Mouse (Mus musculus): Measurements from ENCODE around the gene Mex3d. TPM values are rescaled to one million over a fixed set of nuclear protein-coding genes. Genes with fewer than 3 reads are reported as not detected.

The Mex3d gene
- polyA plus RNA-seq, 1 experiment = 596 TPM

- Histone ChIP-seq H3K4me3 (ENCODE audit: control insufficient read depth, low read depth, low read length) (no peak overlapping the region), H3K27ac (ENCODE audit: control insufficient read depth, insufficient read depth, low read depth, low read length) (no peak overlapping the region), H3K4me1 (ENCODE audit: control insufficient read depth, insufficient read depth, low read length) (peaks cover 11% of the 10 kb centered on the region), H3K27me3 (ENCODE audit: control insufficient read depth, insufficient read depth, low read length) (no peaks in the 10 kb centered on the region), H3K36me3 (ENCODE audit: control insufficient read depth, insufficient read depth, low read length) (no peaks in the 10 kb centered on the region)
- TF ChIP-seq POLR2A (IDR thresholded peaks at IDR 0.05; ENCODE audit: control insufficient read depth, low read depth, low read length) = no peak
- no peak for TF ChIP-seq CTCF (IDR thresholded peaks at IDR 0.05; ENCODE audit: control insufficient read depth, insufficient read depth, insufficient replicate concordance, low read depth, low read length)
Observed at GRCm38 (mm10) chr10:80367954-80368353, 19.5 kb downstream of the Mex3d start.

- no peaks in the 10 kb centered on the region for H3K36me3 ChIP-seq (ENCODE audit: control insufficient read depth, insufficient read depth, low read length)
- H3K4me3 ChIP-seq (ENCODE audit: control insufficient read depth, low read depth, low read length) = no peak overlapping the region
- H3K4me1 ChIP-seq (ENCODE audit: control insufficient read depth, insufficient read depth, low read length) = peaks cover 2% of the 10 kb centered on the region; the same call in 1 of the 2 replicates
- TF ChIP-seq POLR2A (IDR thresholded peaks at IDR 0.05; ENCODE audit: control insufficient read depth, low read depth, low read length) = no peak
- TF ChIP-seq CTCF (IDR thresholded peaks at IDR 0.05; ENCODE audit: control insufficient read depth, insufficient read depth, insufficient replicate concordance, low read depth, low read length) = no peak
- H3K27ac ChIP-seq (ENCODE audit: control insufficient read depth, insufficient read depth, low read depth, low read length) = no peak overlapping the region
- H3K27me3 ChIP-seq (ENCODE audit: control insufficient read depth, insufficient read depth, low read length) = no peaks in the 10 kb centered on the region
Observed at GRCm38 (mm10) chr10:80365736-80366135, 21.7 kb downstream of the Mex3d start.

GRCm38 (mm10) chr10:80363734-80364133 is 23.7 kb downstream of the Mex3d start:
- Histone ChIP-seq H3K4me1 (ENCODE audit: control insufficient read depth, insufficient read depth, low read length) (peaks cover under 1% of the 10 kb centered on the region), H3K27ac (ENCODE audit: control insufficient read depth, insufficient read depth, low read depth, low read length) (no peak overlapping the region), H3K36me3 (ENCODE audit: control insufficient read depth, insufficient read depth, low read length) (no peaks in the 10 kb centered on the region), H3K27me3 (ENCODE audit: control insufficient read depth, insufficient read depth, low read length) (no peaks in the 10 kb centered on the region), H3K4me3 (ENCODE audit: control insufficient read depth, low read depth, low read length) (no peak overlapping the region)
- no peak for TF ChIP-seq POLR2A (IDR thresholded peaks at IDR 0.05; ENCODE audit: control insufficient read depth, low read depth, low read length)
- no peak for TF ChIP-seq CTCF (IDR thresholded peaks at IDR 0.05; ENCODE audit: control insufficient read depth, insufficient read depth, insufficient replicate concordance, low read depth, low read length)

DNA sequence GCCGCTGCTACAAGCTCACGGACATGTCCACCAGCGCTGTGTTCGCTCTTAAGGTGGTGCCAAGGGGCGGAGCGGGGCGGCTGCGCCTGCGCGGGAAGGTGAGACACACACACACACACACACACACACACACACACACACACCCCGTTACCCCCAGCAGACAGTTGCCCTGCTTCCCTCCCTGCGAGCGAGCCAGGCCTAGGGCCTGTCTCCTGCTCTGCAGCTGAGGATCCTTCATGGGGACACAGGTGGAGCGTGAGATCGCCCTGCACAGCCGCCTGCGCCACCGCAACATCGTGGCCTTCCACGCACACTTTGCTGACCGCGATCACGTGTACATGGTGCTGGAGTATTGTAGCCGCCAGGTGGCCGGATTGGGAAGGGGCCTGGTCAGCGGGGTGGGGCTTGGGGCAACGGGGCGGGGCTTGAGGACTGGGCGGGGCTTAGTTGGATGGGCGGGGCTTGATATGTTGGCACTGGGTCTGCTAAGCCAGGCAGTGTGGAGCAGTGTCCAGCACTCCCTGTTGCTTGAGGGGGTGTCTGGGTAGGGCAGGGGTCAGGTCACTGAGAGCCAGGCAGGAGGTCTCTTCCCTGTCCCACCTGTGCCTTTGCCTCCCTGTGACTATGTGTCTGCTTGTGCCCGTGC is 29.3 kb downstream of the Mex3d start:
- no peaks in the 10 kb centered on the region for H3K36me3 ChIP-seq (ENCODE audit: control insufficient read depth, insufficient read depth, low read length)
- peak overlapping the region; percentile 30 for H3K4me3 ChIP-seq (ENCODE audit: control insufficient read depth, low read depth, low read length)
- peaks cover 2% of the 10 kb centered on the region; the same call in 1 of the 2 replicates for H3K27me3 ChIP-seq (ENCODE audit: control insufficient read depth, insufficient read depth, low read length)
- TF ChIP-seq POLR2A (IDR thresholded peaks at IDR 0.05; ENCODE audit: control insufficient read depth, low read depth, low read length) (no peak), CTCF (IDR thresholded peaks at IDR 0.05; ENCODE audit: control insufficient read depth, insufficient read depth, insufficient replicate concordance, low read depth, low read length) (no peak)
- no peak overlapping the region for H3K27ac ChIP-seq (ENCODE audit: control insufficient read depth, insufficient read depth, low read depth, low read length)
- H3K4me1 ChIP-seq (ENCODE audit: control insufficient read depth, insufficient read depth, low read length) = peaks cover 19% of the 10 kb centered on the region

DNA sequence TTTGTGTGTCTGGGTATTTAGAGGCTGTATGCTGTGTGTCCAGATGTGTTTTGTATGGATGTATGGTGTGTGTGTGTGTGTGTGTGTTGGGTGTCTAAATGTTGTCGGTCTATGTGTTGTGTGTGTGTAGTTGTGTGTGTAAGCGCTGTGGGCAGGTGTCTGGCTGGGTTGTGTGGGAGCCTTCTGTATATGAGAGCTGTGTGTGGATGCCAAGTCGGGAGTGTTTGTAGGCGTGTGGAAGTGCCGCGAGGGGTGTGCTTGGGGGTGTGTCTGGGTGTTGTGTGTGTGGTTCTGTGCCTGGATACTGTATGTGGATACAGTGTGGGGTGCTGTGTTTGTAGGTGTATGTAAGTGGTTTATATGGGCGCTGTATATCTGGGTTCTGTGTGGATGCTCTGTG is 30.1 kb downstream of the Mex3d start:
- Histone ChIP-seq H3K36me3 (ENCODE audit: control insufficient read depth, insufficient read depth, low read length) (no peaks in the 10 kb centered on the region), H3K27ac (ENCODE audit: control insufficient read depth, insufficient read depth, low read depth, low read length) (no peak overlapping the region), H3K27me3 (ENCODE audit: control insufficient read depth, insufficient read depth, low read length) (peaks cover 2% of the 10 kb centered on the region; the same call in 1 of the 2 replicates), H3K4me1 (ENCODE audit: control insufficient read depth, insufficient read depth, low read length) (peaks cover 19% of the 10 kb centered on the region), H3K4me3 (ENCODE audit: control insufficient read depth, low read depth, low read length) (no peak overlapping the region)
- TF ChIP-seq POLR2A (IDR thresholded peaks at IDR 0.05; ENCODE audit: control insufficient read depth, low read depth, low read length) (no peak), CTCF (IDR thresholded peaks at IDR 0.05; ENCODE audit: control insufficient read depth, insufficient read depth, insufficient replicate concordance, low read depth, low read length) (no peak)

DNA sequence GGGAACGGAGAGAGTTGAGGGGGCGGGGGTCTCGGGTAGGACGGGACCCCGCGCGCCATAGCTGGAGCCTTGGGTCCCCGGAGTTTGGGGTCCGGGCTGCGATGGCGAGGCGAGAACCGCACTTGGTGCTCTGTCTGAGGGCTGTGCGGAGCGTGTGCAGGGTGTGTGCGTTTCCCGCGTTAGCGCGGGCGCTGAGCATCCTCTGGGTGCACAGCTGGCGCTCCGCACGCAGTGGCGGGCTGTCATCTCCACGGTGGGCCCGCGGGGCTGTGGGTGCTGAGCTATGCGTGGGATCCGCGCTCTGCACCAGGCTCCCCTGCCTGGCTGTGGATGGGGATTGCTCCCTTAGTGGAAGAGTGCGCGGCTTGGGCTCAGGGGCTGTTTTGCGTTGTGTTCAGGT is 30.7 kb downstream of the Mex3d start:
- peaks cover 19% of the 10 kb centered on the region for H3K4me1 ChIP-seq (ENCODE audit: control insufficient read depth, insufficient read depth, low read length)
- peaks cover 2% of the 10 kb centered on the region; the same call in 1 of the 2 replicates for H3K27me3 ChIP-seq (ENCODE audit: control insufficient read depth, insufficient read depth, low read length)
- no peaks in the 10 kb centered on the region for H3K36me3 ChIP-seq (ENCODE audit: control insufficient read depth, insufficient read depth, low read length)
- peak overlapping the region; percentile 54 for H3K4me3 ChIP-seq (ENCODE audit: control insufficient read depth, low read depth, low read length)
- no peak for TF ChIP-seq POLR2A (IDR thresholded peaks at IDR 0.05; ENCODE audit: control insufficient read depth, low read depth, low read length)
- TF ChIP-seq CTCF (IDR thresholded peaks at IDR 0.05; ENCODE audit: control insufficient read depth, insufficient read depth, insufficient replicate concordance, low read depth, low read length) = no peak
- H3K27ac ChIP-seq (ENCODE audit: control insufficient read depth, insufficient read depth, low read depth, low read length) = no peak overlapping the region

DNA sequence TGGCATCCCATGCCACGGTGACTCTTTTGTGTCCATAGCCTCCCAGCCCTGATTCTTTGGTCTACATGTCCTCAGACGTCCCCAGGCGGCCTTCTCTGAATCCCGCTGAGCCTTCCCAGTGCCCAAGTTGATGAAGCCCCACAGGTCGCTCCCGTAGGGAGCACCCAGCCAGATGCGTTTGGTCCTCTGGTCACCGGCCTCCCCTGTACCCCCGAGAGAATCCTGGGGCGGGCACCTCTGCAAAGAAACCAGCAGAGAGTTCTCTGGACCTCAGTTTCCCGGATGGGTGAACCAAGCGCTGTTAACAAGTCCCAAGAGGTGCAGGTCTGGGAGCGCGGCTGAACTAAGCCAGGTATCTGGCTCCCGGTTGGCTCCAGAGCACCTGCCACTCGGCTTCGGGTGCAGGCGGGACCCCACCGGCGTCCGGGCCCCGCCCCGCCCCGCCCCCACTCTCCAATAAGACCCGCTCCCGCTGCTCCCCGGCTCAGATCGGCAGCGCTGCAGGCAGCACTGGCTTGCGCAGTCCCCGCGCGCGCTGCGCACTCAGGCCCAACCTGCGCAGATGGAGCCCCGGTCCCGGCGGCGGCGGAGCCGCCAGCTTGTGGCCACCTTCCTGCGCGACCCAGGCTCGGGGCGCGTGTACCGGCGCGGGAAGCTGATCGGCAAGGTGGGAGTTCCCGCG is 31.3 kb downstream of the Mex3d start, which contains the start of gene Plk5:
Gene Plk5, plus strand, starts transcription at position 459 of the 682 bp plus-strand sequence.
- Histone ChIP-seq H3K27ac (ENCODE audit: control insufficient read depth, insufficient read depth, low read depth, low read length) (no peak within 1 kb of the TSS), H3K4me1 (ENCODE audit: control insufficient read depth, insufficient read depth, low read length) (peaks cover 19% of the 10 kb centered on the region), H3K27me3 (ENCODE audit: control insufficient read depth, insufficient read depth, low read length) (peaks cover 2% of the 10 kb centered on the region; the same call in 1 of the 2 replicates), H3K4me3 (ENCODE audit: control insufficient read depth, low read depth, low read length) (peak within 1 kb of the TSS; percentile 54), H3K36me3 (ENCODE audit: control insufficient read depth, insufficient read depth, low read length) (no peaks in the 10 kb centered on the region)
- TF ChIP-seq CTCF (IDR thresholded peaks at IDR 0.05; ENCODE audit: control insufficient read depth, insufficient read depth, insufficient replicate concordance, low read depth, low read length) (no peak), POLR2A (IDR thresholded peaks at IDR 0.05; ENCODE audit: control insufficient read depth, low read depth, low read length) (no peak)

Data from testis, adult 2 months (tissue).